Mouse (Mus musculus): ENCODE results near the gene Ccpg1os. TPM values are rescaled to one million over a fixed set of nuclear protein-coding genes. Genes with fewer than 3 reads are reported as not detected.

Gene Ccpg1os
- polyA plus RNA-seq, 1 experiment from 2014 or later, result 12.0 TPM

- ATAC-seq, result no peak
- Histone ChIP-seq H3K4me3 (replicated peaks) (no peak overlapping the region), H3K27me3 (replicated peaks) (no peaks in the 10 kb centered on the region), H3K4me2 (replicated peaks) (no peak overlapping the region), H3K36me3 (no peaks in the 10 kb centered on the region), H3K4me1 (replicated peaks) (no peaks in the 10 kb centered on the region), H3K27ac (no peak overlapping the region), H3K9ac (no peak overlapping the region), H3K9me3 (no peaks in the 10 kb centered on the region)
These were observed 12.2 kb downstream of the Ccpg1os start for GRCm38 (mm10) chr9:72972984-72973383.

GRCm38 (mm10) chr9:72972435-72972834 lies 12.7 kb downstream of the Ccpg1os start:
- Histone ChIP-seq H3K27ac (no peak overlapping the region), H3K27me3 (replicated peaks) (no peaks in the 10 kb centered on the region), H3K4me3 (replicated peaks) (no peak overlapping the region), H3K9ac (no peak overlapping the region), H3K4me2 (replicated peaks) (no peak overlapping the region), H3K36me3 (no peaks in the 10 kb centered on the region), H3K4me1 (replicated peaks) (no peaks in the 10 kb centered on the region), H3K9me3 (no peaks in the 10 kb centered on the region)
- no peak for ATAC-seq
- WGBS, result 89% methylated on average over 5 of the region's 5 CpGs

GRCm38 (mm10) chr9:72969874-72970273 lies 15.3 kb downstream of the Ccpg1os start:
- 71% methylated on average over 7 of the region's 7 CpGs for WGBS
- Histone ChIP-seq H3K9me3 (no peaks in the 10 kb centered on the region), H3K4me2 (replicated peaks) (no peak overlapping the region), H3K36me3 (no peaks in the 10 kb centered on the region), H3K4me1 (replicated peaks) (no peaks in the 10 kb centered on the region), H3K9ac (no peak overlapping the region), H3K27me3 (replicated peaks) (no peaks in the 10 kb centered on the region), H3K4me3 (replicated peaks) (no peak overlapping the region), H3K27ac (no peak overlapping the region)
- ATAC-seq, result no peak

GRCm38 (mm10) chr9:72968349-72969061 lies 16.7 kb downstream of the Ccpg1os start:
- no peaks in the 10 kb centered on the region for H3K36me3 ChIP-seq
- H3K9ac ChIP-seq, result no peak overlapping the region
- H3K4me2 ChIP-seq (replicated peaks), result no peak overlapping the region
- ATAC-seq, result peak; percentile 80
- no peaks in the 10 kb centered on the region for H3K27me3 ChIP-seq (replicated peaks)
- H3K4me1 ChIP-seq (replicated peaks), result no peaks in the 10 kb centered on the region
- WGBS, result 31% methylated on average over 11 of the region's 11 CpGs
- no peak overlapping the region for H3K27ac ChIP-seq
- no peaks in the 10 kb centered on the region for H3K9me3 ChIP-seq
- H3K4me3 ChIP-seq (replicated peaks), result no peak overlapping the region

GRCm38 (mm10) chr9:72961959-72962358 lies 23.2 kb downstream of the Ccpg1os start:
- no peak for ATAC-seq
- Histone ChIP-seq H3K4me3 (replicated peaks) (no peak overlapping the region), H3K27ac (no peak overlapping the region), H3K4me1 (replicated peaks) (0 out of 2 replicates have a peak, but pooled peaks cover 5% of the 10 kb centered on the region), H3K9ac (no peak overlapping the region), H3K9me3 (no peaks in the 10 kb centered on the region), H3K4me2 (replicated peaks) (no peak overlapping the region), H3K27me3 (replicated peaks) (no peaks in the 10 kb centered on the region), H3K36me3 (no peaks in the 10 kb centered on the region)
- WGBS, result 75% methylated on average over 15 of the region's 15 CpGs

- 0 out of 2 replicates have a peak, but pooled peaks cover 5% of the 10 kb centered on the region for H3K4me1 ChIP-seq (replicated peaks)
- H3K9me3 ChIP-seq, result no peaks in the 10 kb centered on the region
- H3K4me3 ChIP-seq (replicated peaks), result no peak overlapping the region
- 65% methylated on average over 8 of the region's 8 CpGs for WGBS
- H3K4me2 ChIP-seq (replicated peaks), result no peak overlapping the region
- H3K36me3 ChIP-seq, result no peaks in the 10 kb centered on the region
- H3K9ac ChIP-seq, result no peak overlapping the region
- no peaks in the 10 kb centered on the region for H3K27me3 ChIP-seq (replicated peaks)
- no peak for ATAC-seq
- H3K27ac ChIP-seq, result no peak overlapping the region
These were observed 23.8 kb downstream of the Ccpg1os start for GRCm38 (mm10) chr9:72961346-72961745.

- peak within 1 kb of the TSS; percentile 73 for H3K4me3 ChIP-seq (replicated peaks)
- H3K9ac ChIP-seq, result peak within 1 kb of the TSS; percentile 61
- 0 out of 2 replicates have a peak, but pooled peaks cover 5% of the 10 kb centered on the region for H3K4me1 ChIP-seq (replicated peaks)
- H3K27ac ChIP-seq, result peak within 1 kb of the TSS; percentile 14; the same call in 1 of the 2 replicates
- no peaks in the 10 kb centered on the region for H3K27me3 ChIP-seq (replicated peaks)
- WGBS, result under 1% methylated on average over 43 of the region's 43 CpGs
- no peaks in the 10 kb centered on the region for H3K9me3 ChIP-seq
- ATAC-seq, result peak; percentile 93
- peak within 1 kb of the TSS; percentile 77 for H3K4me2 ChIP-seq (replicated peaks)
- H3K36me3 ChIP-seq, result no peaks in the 10 kb centered on the region
These were observed 26.4 kb downstream of the Ccpg1os start, which contains the start of the genes Dyx1c1 and Gm44503 for GRCm38 (mm10) chr9:72958521-72959450. Gene Dyx1c1 (plus strand): TSS chr9:72958785. Gene Gm44503 (plus strand): TSS chr9:72958852.

- ATAC-seq, result no peak
- Histone ChIP-seq H3K9ac (no peak overlapping the region), H3K27ac (no peak overlapping the region), H3K36me3 (no peaks in the 10 kb centered on the region), H3K27me3 (replicated peaks) (no peaks in the 10 kb centered on the region), H3K4me3 (replicated peaks) (no peak overlapping the region), H3K9me3 (no peaks in the 10 kb centered on the region), H3K4me1 (replicated peaks) (0 out of 2 replicates have a peak, but pooled peaks cover 5% of the 10 kb centered on the region), H3K4me2 (replicated peaks) (no peak overlapping the region)
- WGBS, result 43% methylated on average over 1 of the region's 1 CpGs
These were observed 29.6 kb downstream of the Ccpg1os start for GRCm38 (mm10) chr9:72955546-72955945.

- 57% methylated on average over 2 of the region's 2 CpGs for WGBS
- Histone ChIP-seq H3K36me3 (no peaks in the 10 kb centered on the region), H3K27me3 (replicated peaks) (no peaks in the 10 kb centered on the region), H3K4me1 (replicated peaks) (0 out of 2 replicates have a peak, but pooled peaks cover 5% of the 10 kb centered on the region), H3K4me3 (replicated peaks) (no peak overlapping the region), H3K9ac (no peak overlapping the region), H3K9me3 (no peaks in the 10 kb centered on the region), H3K27ac (no peak overlapping the region), H3K4me2 (replicated peaks) (no peak overlapping the region)
- no peak for ATAC-seq
These were observed 30.4 kb downstream of the Ccpg1os start for GRCm38 (mm10) chr9:72954746-72955145.

- no peak overlapping the region for H3K27ac ChIP-seq
- no peak overlapping the region for H3K4me3 ChIP-seq (replicated peaks)
- 0 out of 2 replicates have a peak, but pooled peaks cover 5% of the 10 kb centered on the region for H3K36me3 ChIP-seq
- WGBS, result 51% methylated on average over 7 of the region's 7 CpGs
- no peak overlapping the region for H3K4me2 ChIP-seq (replicated peaks)
- H3K27me3 ChIP-seq (replicated peaks), result no peaks in the 10 kb centered on the region
- H3K9me3 ChIP-seq, result no peaks in the 10 kb centered on the region
- no peak; the same call in 1 of the 2 replicates for ATAC-seq
- no peaks in the 10 kb centered on the region for H3K4me1 ChIP-seq (replicated peaks)
- H3K9ac ChIP-seq, result no peak overlapping the region
These were observed 35.6 kb downstream of the Ccpg1os start for GRCm38 (mm10) chr9:72949572-72949971.

- Histone ChIP-seq H3K4me3 (replicated peaks) (no peak overlapping the region), H3K36me3 (0 out of 2 replicates have a peak, but pooled peaks cover 5% of the 10 kb centered on the region), H3K9ac (no peak overlapping the region), H3K27me3 (replicated peaks) (no peaks in the 10 kb centered on the region), H3K27ac (no peak overlapping the region), H3K4me1 (replicated peaks) (no peaks in the 10 kb centered on the region), H3K4me2 (replicated peaks) (no peak overlapping the region), H3K9me3 (no peaks in the 10 kb centered on the region)
- WGBS, result 92% methylated on average over 1 of the region's 1 CpGs
- ATAC-seq, result no peak
These were observed 38.2 kb downstream of the Ccpg1os start for GRCm38 (mm10) chr9:72947010-72947409.

GRCm38 (mm10) chr9:72944286-72944685 lies 40.9 kb downstream of the Ccpg1os start:
- no peaks in the 10 kb centered on the region for H3K4me1 ChIP-seq (replicated peaks)
- H3K9me3 ChIP-seq, result no peaks in the 10 kb centered on the region
- no peak for ATAC-seq
- no peak overlapping the region for H3K4me2 ChIP-seq (replicated peaks)
- H3K4me3 ChIP-seq (replicated peaks), result no peak overlapping the region
- H3K36me3 ChIP-seq, result 0 out of 2 replicates have a peak, but pooled peaks cover 5% of the 10 kb centered on the region
- no peak overlapping the region for H3K27ac ChIP-seq
- no peaks in the 10 kb centered on the region for H3K27me3 ChIP-seq (replicated peaks)
- WGBS, result 88% methylated on average over 13 of the region's 13 CpGs
- H3K9ac ChIP-seq, result no peak overlapping the region
